Mouse (Mus musculus) spleen, postnatal 4 days (tissue): Measurements from ENCODE around the gene Tnfrsf12a.
A peak's percentile ranks its signal among the peaks of the same experiment; 100 is the strongest.

Experiments used
- DNase-seq, 2 experiments: peaks; one replicate each; pipeline ENCODE4 v3.0.0; 2022; ENCODE audit warnings: low spot score in 2 of 2

Gene Tnfrsf12a

GRCm38 (mm10) chr17:23677236-23677679, at the start of gene Tnfrsf12a:
TSS of gene Tnfrsf12a (minus strand) at chr17:23677468.
- DNase-seq = peak; percentile 75 to 86

- peak; percentile 76 to 84 for DNase-seq
Observed at GRCm38 (mm10) chr17:23726758-23727142, 49.5 kb upstream of the Tnfrsf12a start.

GRCm38 (mm10) chr17:23725999-23726757, 48.9 kb upstream of the Tnfrsf12a start, which contains the start of gene Pkmyt1:
TSS of gene Pkmyt1 (plus strand) at chr17:23726336.
- DNase-seq = peak; percentile 97 to 98

DNA sequence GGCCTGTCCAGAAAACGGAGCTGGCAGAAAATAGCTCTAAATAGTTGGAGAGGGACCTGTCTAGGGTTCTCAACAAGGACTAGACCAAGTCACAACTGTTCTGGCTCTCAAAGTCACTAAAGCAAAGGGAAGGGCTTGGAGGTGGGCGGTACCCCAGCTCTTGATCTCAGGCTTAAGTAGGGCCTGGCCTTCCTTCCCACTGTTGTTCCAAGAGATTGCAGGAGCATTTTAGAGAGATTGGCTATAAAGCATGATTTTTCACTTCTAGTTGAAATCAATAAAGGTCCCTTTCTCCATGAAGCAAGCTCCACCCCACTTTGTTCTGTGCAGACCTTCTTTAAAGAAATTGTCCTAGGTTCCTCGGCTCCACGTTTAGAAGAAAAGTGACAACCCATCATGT, 48.2 kb upstream of the Tnfrsf12a start:
- no peak for DNase-seq

- DNase-seq = no peak
Observed at GRCm38 (mm10) chr17:23722376-23723125, 45.3 kb upstream of the Tnfrsf12a start, which contains the start of gene 1520401A03Rik. TSS of gene 1520401A03Rik (minus strand) at chr17:23722783.

- DNase-seq = no peak
Observed at GRCm38 (mm10) chr17:23721886-23722285, 44.6 kb upstream of the Tnfrsf12a start.

DNA sequence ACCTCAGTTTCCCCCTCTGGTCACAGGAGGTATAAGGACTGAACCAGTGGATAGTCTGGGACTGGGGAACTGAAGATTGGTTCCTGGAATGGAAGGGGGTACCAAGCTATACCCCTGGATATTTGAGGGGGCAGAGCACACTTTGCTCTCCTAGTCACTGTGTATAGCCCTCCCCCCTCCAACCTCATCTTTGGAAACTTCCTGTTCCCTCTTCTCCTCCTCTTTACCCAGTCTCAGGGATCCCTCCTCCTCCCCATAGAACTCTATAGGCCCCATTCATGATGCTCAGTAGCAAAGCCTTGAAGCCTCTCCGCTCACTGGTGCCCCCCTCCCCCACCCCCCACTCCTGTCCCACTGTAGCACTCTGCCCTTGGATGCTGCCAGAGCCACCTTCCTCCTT, 42.2 kb upstream of the Tnfrsf12a start:
- no peak for DNase-seq

- DNase-seq = no peak
Observed at GRCm38 (mm10) chr17:23717003-23717402, 39.7 kb upstream of the Tnfrsf12a start.

- peak; percentile 70 to 91 for DNase-seq
Observed at GRCm38 (mm10) chr17:23706212-23706611, 28.9 kb upstream of the Tnfrsf12a start.

DNA sequence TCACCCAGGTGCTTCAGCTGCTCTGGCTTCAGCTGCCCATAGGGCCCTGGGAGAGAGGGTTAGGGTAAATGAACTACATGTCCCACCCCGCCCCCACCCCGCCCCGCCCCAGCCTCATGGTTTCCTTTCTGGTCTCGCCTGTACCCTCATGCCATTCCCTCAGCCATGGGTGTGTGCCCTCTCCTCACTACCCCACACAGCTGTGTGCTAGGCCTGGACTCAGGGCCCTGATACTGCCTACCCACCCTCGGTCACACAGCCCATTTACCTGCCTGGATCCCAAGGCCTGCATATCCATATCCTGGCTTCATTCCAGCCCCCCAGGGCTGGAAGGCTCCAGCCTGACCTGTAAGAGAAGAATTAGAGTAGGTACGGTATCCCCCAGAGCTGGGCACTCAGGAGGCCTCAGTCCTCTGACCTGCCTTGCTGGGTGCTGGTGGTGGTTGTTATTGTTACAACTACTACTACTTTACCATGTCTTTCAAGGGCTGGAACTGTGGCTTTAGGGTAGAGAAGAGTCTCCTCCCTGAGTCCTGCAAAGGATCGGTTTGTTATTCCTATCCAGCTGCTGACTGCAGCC, 28.3 kb upstream of the Tnfrsf12a start:
- no peak for DNase-seq

DNA sequence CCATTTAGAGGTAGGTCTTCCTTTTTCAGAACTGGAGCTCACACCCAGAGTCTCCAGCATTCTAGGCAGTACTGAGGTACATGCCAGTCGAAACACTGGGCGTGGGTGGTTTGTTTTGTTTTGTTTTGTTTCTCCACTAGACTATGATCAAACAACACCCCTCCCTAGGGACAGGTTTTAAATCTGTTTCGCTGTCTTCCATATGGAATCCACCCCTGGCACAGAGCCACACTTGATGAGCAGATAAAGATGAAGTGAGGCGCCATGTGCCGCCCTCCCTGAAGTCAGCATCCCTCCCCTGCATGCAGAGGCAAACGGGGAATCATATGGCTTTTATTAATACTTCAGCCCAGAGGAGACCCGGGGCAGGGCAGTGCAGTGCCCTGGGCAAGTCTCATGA, 27.5 kb upstream of the Tnfrsf12a start:
- no peak for DNase-seq

DNA sequence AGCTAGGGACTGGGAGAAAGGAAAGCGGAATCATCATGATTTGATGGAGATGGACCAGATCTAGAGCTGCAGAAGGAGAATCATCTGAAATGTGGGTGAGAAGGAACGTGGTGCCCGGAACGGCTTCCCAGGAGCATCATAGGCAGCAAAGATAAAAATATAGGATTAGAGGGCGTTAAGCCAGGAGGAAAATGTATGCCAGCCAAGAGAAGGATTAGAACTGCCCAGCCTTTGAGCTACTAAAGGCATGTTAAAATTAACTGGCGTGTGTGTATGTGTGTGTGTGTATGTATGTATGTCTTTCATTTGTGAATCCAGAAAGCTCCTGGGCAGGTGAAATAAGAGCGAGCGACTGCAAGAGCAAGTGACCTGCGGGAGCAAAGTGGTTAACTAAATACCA, 26.0 kb upstream of the Tnfrsf12a start:
- no peak for DNase-seq

DNA sequence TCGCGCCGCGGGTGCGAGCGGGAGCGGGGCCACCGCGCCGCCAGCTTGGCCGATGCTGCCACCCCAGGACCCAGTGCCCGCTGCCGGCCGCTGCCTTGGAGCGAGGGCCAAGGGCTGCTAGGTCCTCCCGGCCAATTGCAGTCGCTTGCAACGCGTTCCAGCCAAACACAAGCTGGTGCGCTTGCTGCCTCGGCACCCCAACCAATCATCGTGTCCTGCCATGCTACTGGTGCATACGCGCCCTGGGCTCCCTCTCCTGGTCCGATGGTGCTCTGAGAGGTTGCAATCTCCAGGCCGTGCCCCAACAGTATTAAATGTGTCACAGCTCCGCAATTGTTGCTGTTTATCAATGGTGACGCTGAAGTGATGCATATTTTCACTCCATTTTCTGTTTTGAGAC, 22.8 kb upstream of the Tnfrsf12a start:
- peak; percentile 81 to 88 for DNase-seq

GRCm38 (mm10) chr17:23699131-23700077, 22.1 kb upstream of the Tnfrsf12a start:
- DNase-seq = peak in 1 of 2 experiments; percentile 70

DNA sequence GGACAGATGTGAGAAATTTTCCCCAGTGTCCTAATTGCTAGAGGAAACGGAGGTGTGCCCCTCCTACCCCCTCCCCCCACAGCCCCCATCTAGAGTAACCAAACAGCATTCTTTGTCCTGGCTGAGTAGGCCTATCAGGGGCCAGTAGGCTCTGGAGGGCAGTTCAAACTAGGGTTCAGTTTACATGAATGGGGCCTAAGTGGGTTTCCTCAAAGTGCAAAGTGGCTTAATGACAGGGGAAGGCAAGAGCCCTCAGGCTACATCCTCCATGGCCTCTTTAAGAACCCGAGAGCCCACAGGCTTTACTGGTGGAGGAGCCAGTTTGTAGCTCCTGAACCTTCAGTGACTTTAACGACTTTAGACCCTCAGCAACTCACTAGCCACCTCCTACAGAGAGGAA, 18.5 kb upstream of the Tnfrsf12a start:
- no peak for DNase-seq

DNA sequence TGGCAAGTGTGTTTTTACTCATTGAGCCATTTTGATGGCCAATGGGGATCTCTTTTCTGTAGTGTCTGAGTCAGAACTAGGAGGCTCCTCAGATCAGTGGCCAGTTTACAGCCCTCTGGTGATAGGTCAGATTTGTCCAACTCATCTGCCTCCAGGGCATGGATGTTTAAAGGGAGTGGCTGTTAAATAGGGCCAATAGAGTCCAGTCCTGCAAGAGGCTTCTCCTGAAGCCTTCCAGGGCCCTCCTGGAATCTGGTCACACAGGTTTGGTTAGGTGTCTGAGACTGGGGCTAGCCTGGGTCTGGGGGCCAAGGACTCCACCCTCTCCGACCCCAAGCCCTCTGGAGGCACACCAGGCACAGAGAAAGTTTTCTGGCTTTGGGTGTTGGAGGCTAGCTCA, 17.2 kb upstream of the Tnfrsf12a start:
- DNase-seq = no peak

DNA sequence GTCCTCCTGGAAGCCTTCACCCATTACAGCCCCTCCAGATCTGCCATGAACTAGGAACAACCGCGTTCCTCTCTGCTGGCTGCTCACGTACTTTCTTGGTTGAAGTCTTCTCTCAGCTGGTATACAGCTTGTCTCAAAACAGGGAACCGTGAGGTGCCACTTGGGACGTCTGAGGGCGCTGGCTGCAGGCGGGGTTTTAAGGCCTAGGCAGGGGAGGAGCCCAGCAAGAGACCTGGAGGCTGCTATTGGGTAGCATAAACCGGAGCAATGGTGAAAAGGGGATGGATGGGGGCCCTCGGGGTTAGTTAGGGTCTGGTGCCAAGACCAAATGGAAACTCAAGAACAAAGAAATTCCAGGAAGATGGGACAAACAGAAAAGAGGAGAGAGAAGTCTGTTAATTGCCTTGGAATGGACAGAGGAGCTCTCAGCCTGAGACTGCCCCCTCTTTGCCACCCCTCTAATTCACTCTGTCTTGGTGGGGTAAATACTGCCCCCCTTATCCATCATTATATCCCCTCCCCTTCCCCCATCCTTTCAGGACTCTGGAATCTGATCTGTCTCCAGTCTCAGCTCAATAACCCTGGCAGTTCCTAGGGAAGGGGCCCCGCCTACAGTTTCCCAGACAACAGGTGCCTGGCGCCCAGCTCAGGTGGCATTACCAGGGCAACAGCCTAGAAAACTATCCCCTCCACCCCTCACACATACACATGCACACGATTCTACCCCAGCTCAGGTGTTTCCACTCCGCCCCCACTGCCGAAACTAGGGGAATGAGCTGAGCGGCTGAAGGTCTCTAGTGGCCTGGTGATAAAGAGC, 6.8 kb upstream of the Tnfrsf12a start, which contains the start of gene Cldn9:
Gene Cldn9 (minus strand): TSS at position 171 of the 817 bp plus-strand sequence.
- no peak for DNase-seq

DNA sequence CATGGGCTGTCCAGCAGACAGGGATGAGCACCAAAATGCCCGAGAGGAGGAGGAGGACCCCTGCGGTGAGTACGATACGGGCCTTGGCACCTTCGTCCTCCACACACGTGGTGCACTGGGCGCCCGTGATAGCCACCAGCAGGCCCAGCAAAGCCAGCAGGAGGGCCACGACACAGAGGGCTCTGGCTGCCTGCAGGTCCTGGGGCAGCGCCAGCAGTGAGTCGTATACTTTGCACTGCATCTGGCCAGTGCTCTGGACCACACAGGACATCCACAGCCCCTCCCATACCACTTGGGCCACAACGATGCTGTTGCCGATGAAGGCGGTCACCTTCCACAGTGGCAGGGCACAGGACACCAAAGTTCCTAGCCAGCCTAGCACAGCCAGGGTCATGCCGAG, 6.0 kb upstream of the Tnfrsf12a start:
- DNase-seq = no peak

- DNase-seq = no peak
Observed at GRCm38 (mm10) chr17:23682530-23682929, 5.3 kb upstream of the Tnfrsf12a start.

GRCm38 (mm10) chr17:23682092-23682491, 4.8 kb upstream of the Tnfrsf12a start:
- DNase-seq = no peak
